Mouse (Mus musculus) small intestine, adult 2 months (tissue): ENCODE results near the gene Cttn.

Source experiments
- CTCF ChIP-seq: fragments of 200-500 bp; IDR thresholded peaks from 2 replicates; pipeline ENCODE4 v1.5.1; 2012; ENCODE audit warnings: low read depth, mild to moderate bottlenecking, control low read depth, inconsistent platforms, low read length, moderate library complexity, mixed read lengths; ENCODE audit not compliant: insufficient replicate concordance, insufficient read length; ENCODE audit errors: extremely low read depth
- POLR2A ChIP-seq: fragments of 200-500 bp; IDR thresholded peaks from 2 replicates; pipeline ENCODE4 v1.6.1; 2012; ENCODE audit warnings: low read depth, mild to moderate bottlenecking, control low read depth, inconsistent platforms, low read length, moderate library complexity

DNA sequence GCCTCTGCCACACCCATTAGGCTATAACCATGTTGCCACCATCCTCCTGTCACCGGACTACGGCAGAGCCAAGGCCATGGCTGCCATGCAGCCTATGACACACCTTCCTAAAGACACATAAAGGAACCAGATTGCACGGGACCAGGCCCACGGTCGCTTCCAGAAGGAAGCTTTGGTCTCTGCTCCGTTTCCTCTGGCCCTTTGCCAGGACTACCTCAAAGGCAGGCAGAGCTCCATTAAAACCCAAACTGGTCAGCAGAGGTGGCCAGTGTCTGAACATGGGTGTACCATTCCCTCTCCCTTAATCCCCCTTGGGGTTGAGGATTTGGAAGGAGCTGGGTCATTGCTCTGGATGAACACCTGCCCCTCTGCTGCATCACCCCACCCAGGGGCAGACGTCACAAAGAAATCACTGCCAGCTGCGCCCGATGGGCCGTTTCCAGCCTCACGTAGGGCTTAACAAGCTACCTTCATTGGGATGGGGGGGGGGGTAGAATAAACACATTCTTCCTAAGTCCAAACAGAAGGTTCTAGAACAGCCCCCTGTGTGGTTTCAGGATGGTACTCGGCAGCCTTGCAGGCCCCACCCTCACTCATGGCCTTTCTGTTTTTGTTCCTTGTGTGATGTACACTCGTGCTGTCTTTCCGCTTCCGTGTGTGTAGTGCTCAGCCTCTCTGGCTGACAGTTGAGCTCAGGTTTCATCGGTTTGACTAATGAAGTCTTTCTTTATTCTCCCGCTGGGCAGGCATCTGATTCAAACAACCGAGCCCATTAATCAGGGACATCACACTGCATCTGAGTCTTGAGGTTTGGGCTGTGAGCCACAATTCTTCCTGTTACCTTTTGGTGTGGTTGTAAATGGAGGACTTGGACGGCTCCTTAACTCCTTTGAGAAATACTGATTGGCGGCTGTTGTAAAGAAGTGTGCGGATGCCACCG is 58.6 kb downstream of the Cttn start:
- TF ChIP-seq CTCF (no peak), POLR2A (no peak)
